Mouse (Mus musculus): ENCODE data around the gene Polh.
A peak's percentile ranks its signal among the peaks of the same experiment; 100 is the strongest.

DNA sequence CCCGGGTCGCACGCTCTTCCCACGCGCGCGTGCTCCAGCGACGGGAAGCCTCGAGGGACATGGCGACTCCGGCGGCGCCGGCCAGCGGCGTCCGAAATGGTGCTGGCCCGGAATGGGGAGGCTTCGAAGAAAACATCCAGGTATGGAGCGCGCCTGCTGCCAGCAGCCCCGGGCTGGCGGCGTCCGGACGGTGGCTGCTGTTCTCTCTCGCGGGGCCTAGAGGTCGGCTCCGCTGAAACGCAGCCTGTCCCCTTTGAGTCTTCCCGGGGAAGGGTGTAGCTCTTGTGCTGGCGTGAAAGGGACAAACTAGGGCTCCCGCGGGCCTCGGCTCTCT, 45.7 kb upstream of the Polh start:
- TF ChIP-seq GATA1 (IDR thresholded peaks at IDR 0.05; ENCODE audit: borderline replicate concordance, low read length), result no peak
- TF ChIP-seq FLI1 (IDR thresholded peaks at IDR 0.05; ENCODE audit: low read length), result 0 out of 2 replicates have a peak, but pooled peaks have one; percentile 2
